Mouse (Mus musculus) cerebellum, adult 9-10 months (tissue): Measurements from ENCODE around the gene Prr32.

Experiments
- DNase-seq: peaks from one replicate; pipeline ENCODE4 v3.0.0; 2022

Prr32 gene

DNA sequence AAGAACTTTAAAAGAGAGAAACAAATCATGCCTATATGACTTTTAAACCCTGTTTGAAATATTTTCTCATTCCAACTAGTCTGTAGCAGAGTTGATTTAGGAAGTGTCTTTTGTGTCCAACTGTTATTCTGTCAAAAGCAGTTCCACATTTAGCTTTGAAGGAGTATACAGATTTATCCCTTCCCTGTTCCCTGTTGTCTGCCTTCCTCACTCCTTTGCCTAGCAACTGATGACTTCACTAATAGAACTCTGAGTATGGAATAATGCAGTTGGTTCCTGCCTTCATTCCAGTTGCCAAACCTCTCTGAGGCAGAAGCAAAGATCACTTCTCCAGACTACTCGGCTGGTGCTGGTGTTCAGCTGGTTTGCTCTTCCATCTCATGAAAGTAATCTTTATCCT lies at the start of gene Prr32:
Gene Prr32 (plus strand): TSS at position 301 of the 400 bp plus-strand sequence.
- DNase-seq: no peak
